Mouse (Mus musculus) erythroblast, embryonic 14.5 days (primary cell): Measurements from ENCODE around the gene Cd164l2.

ENCODE experiments used
- GATA1 ChIP-seq: IDR thresholded peaks from 2 replicates; pipeline ENCODE4 v1.6.1; 2012; ENCODE audit warnings: low read length, inconsistent platforms, mixed read lengths
- TAL1 ChIP-seq: IDR thresholded peaks from 3 replicates; pipeline ENCODE4 v1.6.1; 2012; ENCODE audit warnings: low read length, inconsistent platforms, mixed read lengths

DNA sequence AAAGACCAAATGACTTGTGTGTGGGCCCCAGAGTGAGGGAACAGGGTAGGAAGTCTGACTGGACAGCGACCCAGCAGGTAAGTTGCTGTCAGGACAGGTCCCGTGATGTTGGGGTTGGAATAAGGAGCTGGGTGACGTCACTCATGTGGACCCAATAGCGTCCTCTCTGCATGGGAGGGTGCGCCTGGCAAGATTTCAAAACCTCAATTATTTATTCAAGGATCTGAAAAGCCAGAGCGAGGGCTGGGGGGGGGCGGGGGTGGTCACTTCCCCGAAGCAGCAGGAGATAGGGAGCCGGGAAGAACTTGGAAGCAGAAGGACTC, 1.3 kb downstream of the Cd164l2 start:
- no peak for TF ChIP-seq TAL1
- no peak for TF ChIP-seq GATA1
